Mouse (Mus musculus) myocyte (in vitro differentiated cells): ENCODE measurements around the gene Ccdc183.

Experiments
- E2F4 ChIP-seq: IDR thresholded peaks from one replicate; pipeline ENCODE4 v1.6.1; 2011; ENCODE audit warnings: mild to moderate bottlenecking, control low read depth, moderate library complexity; ENCODE audit not compliant: insufficient read depth
- MYOD1 ChIP-seq, 3 experiments: IDR thresholded peaks; one replicate each; pipeline ENCODE4 v1.6.1; 2011; ENCODE audit warnings: control low read depth in 2 of 3, low read depth in 2 of 3, mild to moderate bottlenecking in 2 of 3, moderate library complexity in 1 of 3; ENCODE audit not compliant: insufficient read length in 2 of 3, control insufficient read depth in 1 of 3
- POLR2A ChIP-seq: IDR thresholded peaks from one replicate; pipeline ENCODE4 v1.6.1; 2011; ENCODE audit warnings: low read depth, mild to moderate bottlenecking, control low read depth, moderate library complexity; ENCODE audit not compliant: insufficient read length
- SRF ChIP-seq: IDR thresholded peaks from one replicate; pipeline ENCODE4 v1.6.1; 2011; ENCODE audit warnings: low read depth; ENCODE audit not compliant: control insufficient read depth, insufficient read length
- TCF12 ChIP-seq: IDR thresholded peaks from one replicate; pipeline ENCODE4 v1.6.1; 2011; ENCODE audit warnings: mild to moderate bottlenecking, control low read depth; ENCODE audit not compliant: poor library complexity, insufficient read depth, severe bottlenecking

GRCm38 (mm10) chr2:25654502-25654901 is 37.0 kb upstream of the Ccdc183 start:
- TF ChIP-seq POLR2A (no peak), TCF12 (no peak), E2F4 (no peak), SRF (no peak), MYOD1 (IDR thresholded peaks at IDR 0.05; ENCODE audit: control insufficient read depth in 1 of 3, insufficient read length in 2 of 3, low read depth in 2 of 3) (no peak)
